Mouse (Mus musculus): ENCODE measurements at regions not wholly inside any gene's neighbourhood (a gene's known extent, or its start where the extent isn't known, plus 50 kb on each side); places are given as distances from the start of the nearest gene placed in this dataset. TPM values are rescaled to one million over a fixed set of nuclear protein-coding genes. Genes with fewer than 3 reads are reported as not detected.

DNA sequence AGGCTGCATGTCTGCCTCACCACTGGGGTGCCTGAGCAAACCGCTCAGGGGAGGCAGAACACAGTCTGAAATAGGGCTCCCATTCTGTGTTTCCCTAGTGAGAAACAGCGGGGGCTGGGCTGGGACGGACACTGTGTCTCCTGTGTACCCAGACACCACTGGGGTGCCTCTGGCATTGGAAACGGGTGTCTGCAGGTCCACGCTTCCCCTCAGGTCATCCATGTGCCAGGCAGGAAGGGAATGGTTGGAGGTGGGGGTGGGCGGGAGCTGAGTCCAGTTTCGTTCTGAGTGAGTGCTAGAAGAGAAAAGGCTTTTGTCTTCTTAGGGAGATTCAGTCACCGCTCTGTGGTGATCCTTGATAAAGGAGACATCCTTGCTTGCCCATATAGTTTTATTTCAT is 62.2 kb upstream of the Adamts16 start:
- Histone ChIP-seq H3K9ac (ENCODE audit: low read depth, low read length) (no peak overlapping the region), H3K27ac (ENCODE audit: low read depth, low read length) (no peak overlapping the region), H3K9me3 (ENCODE audit: control insufficient read depth, low read length) (no peaks in the 10 kb centered on the region), H3K4me1 (ENCODE audit: control insufficient read depth, insufficient read depth, low read length) (0 out of 2 replicates have a peak, but pooled peaks cover 2% of the 10 kb centered on the region), H3K4me3 (ENCODE audit: low read length) (no peak overlapping the region), H3K4me2 (replicated peaks; ENCODE audit: low read depth, low read length) (no peak overlapping the region), H3K36me3 (ENCODE audit: control insufficient read depth, insufficient read depth, low read length) (no peaks in the 10 kb centered on the region), H3K27me3 (ENCODE audit: control insufficient read depth, insufficient read depth, low read length) (no peaks in the 10 kb centered on the region)
- WGBS = 78% methylated on average over 8 of the region's 8 CpGs
- peak; percentile 43; the same call in 1 of the 2 replicates for ATAC-seq (ENCODE audit: low FRiP score, low TSS enrichment)

DNA sequence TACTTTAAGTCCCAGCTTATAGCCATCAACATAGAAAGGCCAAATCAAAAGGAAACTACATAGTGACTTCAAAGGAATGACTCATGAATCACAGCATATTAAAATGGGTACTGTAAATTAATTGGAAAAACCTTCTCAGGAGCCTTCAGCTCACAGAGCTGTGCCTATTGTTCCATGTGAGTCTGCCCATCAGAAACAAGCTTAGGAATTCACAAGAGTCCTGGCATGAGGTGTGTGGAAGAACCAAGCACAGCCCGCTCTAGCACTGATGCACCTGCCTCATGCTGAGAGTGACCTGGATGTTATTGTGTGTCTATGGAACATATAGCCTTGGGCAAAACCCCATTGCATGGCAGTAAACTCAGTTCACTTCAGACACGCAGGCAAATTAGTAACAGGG is 61.5 kb upstream of the Adamts16 start:
- no peak overlapping the region for H3K27ac ChIP-seq (ENCODE audit: low read depth, low read length)
- no peak for ATAC-seq (ENCODE audit: low FRiP score, low TSS enrichment)
- 84% methylated on average over 2 of the region's 2 CpGs for WGBS

DNA sequence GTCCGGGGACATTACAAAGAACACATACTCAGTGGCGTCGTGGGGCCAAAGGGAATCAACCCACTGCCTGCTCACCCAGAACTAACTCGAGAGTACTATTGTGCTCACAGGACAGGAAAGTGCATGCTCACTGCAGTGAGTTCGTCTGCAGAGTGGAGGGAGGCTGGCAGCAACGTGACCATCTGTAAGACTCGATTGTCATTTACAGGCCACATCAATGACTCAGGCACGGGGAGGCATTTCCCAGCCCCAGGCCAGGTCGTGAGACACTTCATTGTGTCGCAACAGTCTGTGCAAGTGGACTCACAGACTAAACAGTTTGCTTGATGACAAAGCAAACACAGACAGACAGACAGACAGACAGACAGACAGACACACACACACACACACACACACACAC is 61.1 kb upstream of the Adamts16 start:
- Histone ChIP-seq H3K36me3 (ENCODE audit: control insufficient read depth, insufficient read depth, low read length) (no peaks in the 10 kb centered on the region), H3K4me1 (ENCODE audit: control insufficient read depth, insufficient read depth, low read length) (0 out of 2 replicates have a peak, but pooled peaks cover 2% of the 10 kb centered on the region), H3K9ac (ENCODE audit: low read depth, low read length) (no peak overlapping the region), H3K4me3 (ENCODE audit: low read length) (no peak overlapping the region), H3K9me3 (ENCODE audit: control insufficient read depth, low read length) (no peaks in the 10 kb centered on the region), H3K4me2 (replicated peaks; ENCODE audit: low read depth, low read length) (no peak overlapping the region), H3K27me3 (ENCODE audit: control insufficient read depth, insufficient read depth, low read length) (no peaks in the 10 kb centered on the region), H3K27ac (ENCODE audit: low read depth, low read length) (no peak overlapping the region)
- no peak for ATAC-seq (ENCODE audit: low FRiP score, low TSS enrichment)
- 36% methylated on average over 10 of the region's 10 CpGs for WGBS

More for the DNA sequence above, 61.5 kb upstream of the Adamts16 start:
- Histone ChIP-seq H3K36me3 (ENCODE audit: control insufficient read depth, insufficient read depth, low read length) (no peaks in the 10 kb centered on the region), H3K4me3 (ENCODE audit: low read length) (no peak overlapping the region), H3K4me2 (replicated peaks; ENCODE audit: low read depth, low read length) (no peak overlapping the region), H3K9ac (ENCODE audit: low read depth, low read length) (no peak overlapping the region), H3K4me1 (ENCODE audit: control insufficient read depth, insufficient read depth, low read length) (0 out of 2 replicates have a peak, but pooled peaks cover 2% of the 10 kb centered on the region), H3K9me3 (ENCODE audit: control insufficient read depth, low read length) (no peaks in the 10 kb centered on the region), H3K27me3 (ENCODE audit: control insufficient read depth, insufficient read depth, low read length) (no peaks in the 10 kb centered on the region)

DNA sequence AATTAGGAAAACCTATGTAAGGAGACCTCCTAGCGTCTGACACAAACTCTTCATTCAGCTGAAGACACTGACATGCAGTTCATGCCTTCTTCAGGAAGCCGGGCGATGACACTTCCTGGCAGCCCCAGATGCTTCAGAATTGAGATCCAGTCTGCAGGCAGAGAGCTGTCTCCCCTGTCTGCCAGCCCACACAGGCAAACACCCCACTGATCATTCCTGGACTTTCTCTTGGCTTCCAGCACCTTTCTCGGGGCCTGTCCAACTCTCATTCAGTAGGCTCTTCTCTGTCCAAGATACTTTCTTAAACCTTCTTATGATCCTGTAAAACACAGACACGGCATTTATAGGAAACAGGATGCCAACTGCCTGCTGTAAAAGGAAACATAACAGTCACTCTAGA is 50.0 kb upstream of the Adamts16 start:
- H3K4me3 ChIP-seq (ENCODE audit: low read length) = no peak overlapping the region
- no peak for ATAC-seq (ENCODE audit: low FRiP score, low TSS enrichment)
- H3K9me3 ChIP-seq (ENCODE audit: control insufficient read depth, low read length) = no peaks in the 10 kb centered on the region
- no peak overlapping the region for H3K9ac ChIP-seq (ENCODE audit: low read depth, low read length)
- H3K4me1 ChIP-seq (ENCODE audit: control insufficient read depth, insufficient read depth, low read length) = no peaks in the 10 kb centered on the region
- H3K27ac ChIP-seq (ENCODE audit: low read depth, low read length) = no peak overlapping the region
- no peak overlapping the region for H3K4me2 ChIP-seq (replicated peaks; ENCODE audit: low read depth, low read length)
- 77% methylated on average over 5 of the region's 5 CpGs for WGBS
- H3K27me3 ChIP-seq (ENCODE audit: control insufficient read depth, insufficient read depth, low read length) = no peaks in the 10 kb centered on the region
- H3K36me3 ChIP-seq (ENCODE audit: control insufficient read depth, insufficient read depth, low read length) = no peaks in the 10 kb centered on the region

Small RNAs in the stretch of these regions (microRNA-seq; reads per million reads assigned to microRNA genes)
- not detected for gene Mir466f-4
